Mouse (Mus musculus): ENCODE measurements around the gene Mbd3.

Mbd3 gene

DNA sequence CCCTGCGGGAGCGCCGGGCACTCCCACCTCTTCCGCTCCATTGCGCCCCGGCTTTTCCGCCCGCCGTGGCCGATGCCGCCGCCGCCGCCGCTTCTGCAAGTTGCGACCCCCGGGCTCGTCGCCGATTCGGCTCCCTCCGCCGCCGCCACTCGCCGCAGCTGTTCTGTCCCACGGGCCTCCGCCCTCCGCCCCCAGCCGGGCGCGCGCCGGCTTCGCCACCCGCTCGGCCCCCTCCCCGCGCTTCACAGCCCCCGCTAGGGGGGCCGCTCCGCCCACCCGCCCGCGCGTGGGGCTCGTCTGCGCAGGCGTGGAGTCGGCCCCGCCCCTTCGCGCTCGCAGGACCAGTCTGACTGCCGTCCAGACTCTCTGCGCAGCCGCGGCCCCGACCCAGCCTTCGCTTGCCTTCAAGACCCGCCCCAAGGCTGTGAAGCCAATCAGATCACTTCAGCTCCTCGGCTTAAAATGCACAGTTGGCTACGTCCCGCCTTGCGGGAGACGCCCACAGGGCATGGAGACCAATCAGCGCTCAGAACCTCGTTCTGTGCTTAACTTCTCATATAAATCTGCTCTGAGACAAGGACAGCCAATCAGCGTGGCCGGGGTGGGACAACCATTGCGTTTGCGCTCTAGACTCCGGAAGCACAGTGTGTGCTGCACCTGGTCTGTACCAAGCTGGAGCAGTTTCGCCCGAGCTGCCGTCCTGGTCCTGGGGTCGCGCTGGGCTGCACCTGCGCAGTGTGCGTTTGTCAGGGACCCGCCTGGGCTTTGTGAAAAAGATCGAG is at the start of gene Mbd3:
Gene Mbd3 (minus strand): TSS at position 360 of the 782 bp plus-strand sequence.
- DNase-seq (ENCODE audit: low spot score in 2 of 2) = peak; percentile 98

DNA sequence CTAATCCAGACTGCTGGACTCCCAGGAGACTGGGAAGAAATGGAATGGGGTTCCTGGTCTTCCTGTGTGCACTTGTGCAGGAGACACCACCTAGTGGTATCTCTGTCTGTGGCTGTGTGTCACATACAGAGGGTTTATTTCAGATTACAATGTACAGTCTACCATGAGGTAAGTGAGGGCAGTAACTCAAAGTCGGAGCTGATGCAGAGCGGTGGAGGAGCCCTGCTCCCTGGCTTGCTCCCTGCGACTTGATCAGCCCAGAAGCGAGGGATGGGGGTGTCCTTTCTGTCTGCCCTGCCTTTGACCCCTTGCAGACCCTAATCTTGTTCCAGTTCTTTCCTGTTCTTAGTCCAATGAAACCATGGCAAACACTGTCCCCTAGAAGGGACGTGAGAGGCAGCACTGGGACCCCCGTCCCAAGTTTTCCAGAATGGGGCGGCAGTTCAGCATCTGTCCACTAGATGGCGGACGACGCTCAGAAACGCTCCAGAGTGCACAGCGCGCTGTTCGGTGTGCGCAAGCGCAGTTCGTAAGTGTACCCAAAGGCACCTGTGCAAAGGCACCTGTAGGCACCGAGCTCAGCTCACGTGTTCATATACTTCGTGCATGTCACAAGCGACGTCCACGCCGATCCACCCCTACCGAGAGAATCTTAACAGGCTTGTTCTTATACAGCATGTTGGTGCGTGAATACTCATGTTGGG is 46.7 kb upstream of the Mbd3 start:
- DNase-seq (ENCODE audit: low spot score in 2 of 2) = peak; percentile 68 to 78

DNA sequence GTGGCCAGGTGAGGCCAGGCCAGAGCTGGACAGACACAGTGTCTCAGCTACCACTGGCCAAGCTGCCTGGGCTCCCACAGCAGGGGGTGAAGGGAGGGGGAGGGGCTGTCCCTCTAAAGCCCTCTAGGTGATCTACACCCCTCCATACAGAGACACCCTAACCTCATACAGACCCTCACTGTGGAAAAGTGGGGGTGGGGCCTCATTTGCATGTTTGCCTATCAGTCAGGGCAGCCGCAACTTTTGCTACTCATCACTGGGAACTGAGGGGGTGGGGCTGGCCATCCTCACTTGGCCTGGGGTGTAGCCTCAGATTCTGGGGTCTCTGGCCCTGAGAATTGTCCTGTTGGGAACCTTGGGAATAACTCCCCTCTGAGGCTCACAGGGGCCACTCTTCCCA is 45.7 kb upstream of the Mbd3 start:
- DNase-seq (ENCODE audit: low spot score in 2 of 2) = no peak

DNA sequence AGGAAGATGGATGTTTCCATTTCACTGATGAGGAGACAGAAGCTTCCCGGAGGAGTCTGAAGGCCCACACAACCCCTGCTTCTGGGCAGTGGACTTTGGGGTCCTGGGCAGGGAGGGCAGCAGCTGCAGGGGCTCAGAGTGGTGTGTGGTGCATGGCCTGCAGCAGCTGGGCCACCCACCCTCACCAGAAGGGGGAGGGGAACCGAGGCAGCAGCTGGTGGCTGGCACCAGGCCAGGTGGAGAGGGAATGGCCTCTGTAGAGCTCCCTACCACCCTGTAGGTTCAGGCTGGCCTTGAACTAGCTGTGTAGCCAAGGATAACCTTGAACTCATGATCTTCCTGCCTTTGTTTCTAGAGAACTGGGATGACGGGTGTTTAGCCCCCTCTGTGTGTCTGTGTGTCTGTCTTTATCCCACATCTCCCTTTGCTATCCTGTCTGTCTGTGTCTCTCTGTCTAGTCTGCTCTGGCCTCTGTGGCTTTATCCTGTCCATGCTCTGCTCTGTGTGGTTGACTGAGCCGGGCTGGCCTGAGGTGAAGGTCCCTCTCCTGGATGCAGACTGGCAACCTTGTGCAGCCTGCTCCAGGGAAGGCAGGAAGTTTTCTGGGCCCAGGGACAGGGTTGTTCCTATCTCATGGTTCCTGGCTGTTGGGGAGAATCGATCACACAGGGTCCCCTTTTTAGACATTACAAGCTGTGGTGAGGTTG is 45.1 kb upstream of the Mbd3 start:
- no peak for DNase-seq (ENCODE audit: low spot score in 2 of 2)

DNA sequence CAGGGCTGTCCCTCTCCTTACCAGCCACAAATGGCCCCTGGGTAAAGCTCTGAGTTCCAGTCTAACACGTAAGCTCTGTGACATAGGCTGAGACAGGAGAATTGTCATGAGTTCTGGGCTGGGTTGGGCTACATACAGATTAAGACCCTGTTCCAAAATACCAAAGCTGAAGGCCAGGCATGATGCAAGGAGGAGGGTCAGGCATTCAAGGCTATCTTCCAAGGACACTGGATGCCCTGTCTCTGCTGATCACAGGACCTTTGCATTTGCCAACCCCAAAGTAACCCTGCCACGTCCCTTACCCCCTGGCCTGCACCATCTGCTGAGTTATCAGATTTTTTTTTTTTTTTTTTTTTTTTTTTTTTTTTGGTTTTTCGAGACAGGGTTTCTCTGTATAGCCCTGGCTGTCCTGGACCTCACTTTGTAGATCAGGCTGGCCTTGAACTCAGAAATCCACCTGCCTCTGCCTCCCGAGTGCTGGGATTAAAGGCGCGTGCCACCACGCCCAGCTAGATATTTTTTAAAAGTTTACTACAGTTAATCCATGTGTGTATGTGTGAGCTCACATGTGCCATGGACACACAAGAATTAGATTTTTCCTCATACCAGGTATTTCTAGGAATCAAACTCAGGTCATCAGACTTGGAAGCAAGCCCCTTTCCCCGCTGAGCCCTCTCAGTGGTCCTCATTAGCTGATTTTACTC is 44.4 kb upstream of the Mbd3 start:
- DNase-seq (ENCODE audit: low spot score in 2 of 2) = no peak

DNA sequence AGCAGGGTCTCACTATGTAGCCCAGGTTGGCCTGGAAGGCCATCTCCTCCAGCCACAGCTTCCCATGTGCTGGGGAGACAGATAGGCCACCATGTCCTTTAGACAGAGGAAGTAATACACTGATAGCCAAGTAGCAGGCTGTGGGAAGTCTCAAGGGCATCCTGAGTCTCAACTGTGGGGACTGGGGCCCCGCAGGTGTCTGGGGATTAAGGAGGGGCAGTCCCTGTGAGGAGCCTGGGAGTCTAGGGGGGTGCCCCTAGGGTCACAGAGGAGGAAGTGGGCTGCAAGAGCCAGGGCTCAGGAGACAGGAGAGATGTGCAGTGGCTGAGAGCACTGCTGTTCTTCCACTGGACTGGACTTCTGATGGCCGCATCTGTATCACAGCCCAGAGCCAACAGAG is 43.6 kb upstream of the Mbd3 start:
- no peak for DNase-seq (ENCODE audit: low spot score in 2 of 2)

DNA sequence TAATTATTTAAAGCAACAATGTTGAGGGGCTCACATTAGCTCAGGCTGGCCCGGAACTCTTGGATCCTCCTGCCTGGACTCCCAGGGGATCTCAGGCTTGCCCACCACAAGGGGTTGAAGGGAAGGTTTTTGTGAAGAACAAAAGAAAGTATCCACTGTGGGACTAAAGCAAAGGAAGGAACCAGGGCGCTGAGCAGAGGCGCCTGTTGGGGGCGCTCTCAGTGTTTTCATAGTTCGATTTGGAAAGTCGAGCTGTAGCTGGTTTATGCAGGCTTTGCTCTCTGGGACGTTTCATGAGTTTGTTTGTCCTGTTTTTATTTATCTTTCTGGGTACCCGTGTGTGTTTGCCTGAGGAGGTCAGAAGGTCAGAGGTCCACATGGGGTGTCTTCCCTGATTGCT is 42.2 kb upstream of the Mbd3 start:
- no peak for DNase-seq (ENCODE audit: low spot score in 2 of 2)

DNA sequence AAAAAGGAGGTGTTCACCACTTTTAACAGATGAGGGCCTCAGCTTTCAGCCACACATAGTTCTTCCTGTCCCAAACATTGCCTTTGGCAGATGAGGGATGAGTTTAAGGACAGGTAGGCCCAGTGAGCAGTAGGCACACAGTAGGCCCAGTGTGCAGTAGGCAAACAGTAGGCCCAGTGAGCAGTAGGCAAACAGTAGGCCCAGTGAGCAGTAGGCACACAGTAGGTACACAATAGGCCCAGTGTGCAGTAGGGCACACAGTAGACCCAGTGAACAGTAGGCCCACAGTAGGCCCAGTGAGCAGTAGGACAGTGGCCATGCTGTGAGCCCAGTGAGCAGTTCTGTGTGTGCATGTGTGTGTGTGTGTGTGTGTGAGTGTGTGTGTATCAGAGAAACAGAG is 40.7 kb upstream of the Mbd3 start:
- DNase-seq (ENCODE audit: low spot score in 2 of 2) = no peak

DNA sequence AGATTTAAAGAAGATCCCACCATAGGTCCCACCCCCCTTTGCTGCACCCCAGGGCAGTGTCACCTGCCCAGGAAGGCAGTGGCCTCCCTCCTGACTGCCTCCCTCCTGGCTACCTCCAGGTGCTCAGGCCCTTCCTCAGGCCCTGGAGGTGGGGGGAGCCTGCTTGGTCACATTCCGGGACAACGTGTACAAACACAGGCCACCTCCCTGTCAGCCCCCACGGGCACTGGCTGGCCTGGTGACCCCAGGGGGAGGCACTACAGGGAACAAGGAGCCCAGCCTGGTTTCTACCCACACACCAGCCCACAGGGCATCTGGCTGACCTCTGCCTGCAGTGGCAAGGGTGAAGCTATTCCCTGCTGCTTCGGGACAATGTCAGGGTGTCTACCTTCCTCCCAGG is 38.6 kb upstream of the Mbd3 start:
- DNase-seq (ENCODE audit: low spot score in 2 of 2) = no peak

DNA sequence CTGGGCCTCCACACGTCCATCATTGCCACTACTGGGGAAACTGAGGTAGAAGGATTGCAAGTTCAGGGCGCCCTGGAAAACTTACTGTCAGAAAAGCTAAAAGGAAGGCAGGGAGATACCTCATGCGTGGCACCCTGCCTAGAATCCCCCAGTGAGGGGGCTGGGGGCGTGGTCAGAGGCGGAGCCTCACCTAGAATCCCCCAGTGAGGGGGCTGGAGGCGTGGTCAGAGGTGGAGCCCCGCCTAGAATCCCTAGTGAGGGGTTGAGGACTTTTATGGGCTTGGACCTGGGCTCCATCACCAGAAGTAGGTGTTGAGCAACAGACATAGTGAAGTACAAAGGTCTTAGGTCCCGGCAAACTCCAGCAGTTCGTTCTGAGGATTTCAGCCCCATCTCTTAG is 36.9 kb upstream of the Mbd3 start:
- peak in 1 of 2 experiments; percentile 49 for DNase-seq (ENCODE audit: low spot score in 2 of 2)

DNA sequence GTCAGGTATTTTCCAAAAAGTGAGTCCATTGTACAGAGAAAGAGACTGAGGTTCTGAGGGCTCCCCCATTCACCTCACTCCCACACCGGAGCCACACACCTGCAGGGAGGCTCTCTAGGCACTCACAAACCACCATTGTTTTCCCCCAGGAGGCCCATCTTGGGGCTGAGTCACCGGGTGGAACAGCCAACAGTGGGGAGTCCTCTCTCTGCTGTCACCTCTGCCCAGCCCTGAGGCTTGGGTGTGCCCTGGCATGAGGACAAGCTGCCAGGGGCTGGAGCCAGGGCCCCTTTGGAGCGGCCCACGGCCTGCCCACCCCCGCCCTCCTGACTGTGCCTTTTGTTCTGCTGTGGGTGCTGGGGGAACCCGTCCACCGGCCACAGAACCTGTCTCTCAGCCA is 36.4 kb upstream of the Mbd3 start:
- no peak for DNase-seq (ENCODE audit: low spot score in 2 of 2)

DNA sequence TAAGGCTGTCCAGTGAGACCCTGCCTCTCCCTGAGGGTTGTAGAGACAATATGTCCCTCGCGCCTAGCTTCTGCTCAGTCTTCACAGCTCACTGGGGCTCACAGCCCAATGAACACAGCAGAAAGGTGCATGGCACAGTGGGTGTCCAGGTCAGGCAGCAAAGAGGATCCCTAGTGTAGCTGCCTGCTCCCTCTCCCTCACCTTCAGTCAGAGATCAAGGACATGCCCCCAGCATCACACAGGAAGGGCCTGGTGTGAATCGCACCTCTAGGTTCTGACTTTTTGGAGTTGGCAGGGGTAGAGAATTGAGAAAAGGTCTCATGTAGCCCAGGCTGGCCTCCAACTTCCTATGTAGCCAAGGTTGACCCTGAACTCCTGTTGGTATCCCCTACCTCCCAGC is 35.5 kb upstream of the Mbd3 start:
- DNase-seq (ENCODE audit: low spot score in 2 of 2) = no peak

DNA sequence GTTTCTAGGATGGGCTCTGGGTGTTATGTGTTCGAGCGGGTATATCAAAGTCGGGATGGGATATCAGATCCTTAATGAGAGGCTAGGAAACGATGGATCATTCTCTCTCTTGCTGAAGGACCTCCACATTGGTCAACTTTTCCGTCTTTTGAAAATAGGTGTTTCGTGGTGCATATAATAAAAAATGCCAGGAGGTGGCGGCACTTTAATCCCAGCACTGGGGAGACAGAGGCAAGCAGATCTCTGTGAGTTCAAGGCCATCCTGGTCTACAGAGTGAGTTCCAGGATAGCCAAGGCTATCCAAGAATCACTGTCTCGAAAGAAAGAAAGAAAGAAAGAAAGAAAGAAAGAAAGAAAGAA is 34.9 kb upstream of the Mbd3 start:
- no peak for DNase-seq (ENCODE audit: low spot score in 2 of 2)

DNA sequence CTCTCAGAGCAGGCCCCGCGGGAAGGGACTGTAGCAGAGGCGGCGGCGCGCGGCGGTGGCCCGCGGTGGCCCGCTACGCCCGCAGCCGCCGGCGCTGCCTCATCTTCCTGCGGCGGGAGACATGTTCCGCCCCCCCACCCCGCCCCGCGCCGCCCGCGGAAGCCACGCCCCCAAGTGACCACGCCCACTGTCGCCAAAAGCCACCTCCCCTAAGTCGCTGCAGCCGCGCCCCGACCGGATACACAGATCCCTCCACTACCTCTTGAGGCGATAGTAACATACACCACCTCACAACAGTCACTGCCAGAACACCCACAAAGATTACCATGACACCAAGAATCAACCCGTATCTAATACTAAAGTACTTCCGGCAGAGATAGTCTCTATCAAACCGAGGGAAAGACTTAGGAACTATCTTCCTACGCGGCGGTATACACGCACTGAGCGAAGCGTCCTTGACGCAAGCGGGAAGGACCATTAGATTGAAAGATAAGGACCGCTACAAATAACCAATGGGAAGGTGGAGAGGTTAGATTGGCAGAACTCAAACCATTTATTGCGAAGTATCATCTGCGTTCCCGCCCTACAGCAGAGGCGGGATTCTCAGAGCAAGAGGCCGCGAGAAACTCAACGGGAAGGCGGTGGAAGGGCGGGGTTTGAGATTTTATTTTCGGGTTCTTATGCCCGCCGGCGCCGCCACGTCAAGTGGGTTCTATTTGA is 34.3 kb upstream of the Mbd3 start, which contains the start of gene Tcf3:
Gene Tcf3 (minus strand): TSS at position 135 of the 720 bp plus-strand sequence.
- DNase-seq (ENCODE audit: low spot score in 2 of 2) = peak; percentile 94 to 95

DNA sequence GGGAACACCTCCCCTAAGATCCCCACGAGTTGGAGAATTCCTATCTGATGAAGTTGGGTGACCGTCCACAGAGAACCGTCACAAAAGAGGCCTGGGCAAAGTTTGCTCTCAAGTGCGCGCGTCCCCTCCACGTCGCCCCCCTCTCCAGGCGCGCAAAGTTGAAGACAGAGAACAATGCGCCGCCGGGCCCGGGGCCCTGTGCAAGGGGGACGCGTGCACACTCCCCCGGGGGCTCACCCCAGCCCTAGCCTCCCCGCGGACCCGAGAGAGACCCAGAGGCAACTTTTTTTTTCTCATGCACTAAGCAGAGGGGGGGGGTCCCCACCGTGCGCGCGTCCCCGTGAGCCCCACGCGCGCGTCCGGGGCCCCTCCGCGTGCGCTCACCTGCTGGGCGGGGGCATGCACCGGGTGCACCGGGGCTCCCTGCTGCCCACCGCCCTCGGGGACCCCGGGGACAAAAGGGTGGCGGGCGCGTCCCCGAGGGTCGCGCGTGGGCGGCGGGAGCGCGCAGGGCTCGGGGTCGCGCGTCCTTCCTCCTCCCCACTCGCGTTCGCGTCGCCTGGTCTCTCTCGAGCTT is 33.7 kb upstream of the Mbd3 start:
- peak in 1 of 2 experiments; percentile 39 for DNase-seq (ENCODE audit: low spot score in 2 of 2)

DNA sequence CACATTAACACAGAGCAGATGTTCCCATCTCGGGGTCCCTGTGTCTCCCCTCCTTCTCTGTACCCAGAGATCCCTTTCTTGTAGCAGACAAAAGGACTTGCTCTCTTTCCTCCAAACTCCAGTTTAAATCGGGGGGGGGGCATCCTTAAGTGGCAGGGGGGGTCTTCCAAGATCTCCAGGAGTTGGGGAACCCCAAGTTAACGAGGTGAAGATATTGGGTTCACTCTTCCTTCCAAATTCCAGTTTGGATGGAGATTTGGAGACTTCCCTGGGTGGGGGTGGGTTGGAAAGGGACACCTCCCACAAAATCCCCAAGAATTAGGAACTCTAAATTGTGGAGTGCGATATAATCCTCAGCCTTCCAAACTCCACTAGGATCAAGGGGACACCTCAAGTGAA is 33.0 kb upstream of the Mbd3 start:
- no peak for DNase-seq (ENCODE audit: low spot score in 2 of 2)

DNA sequence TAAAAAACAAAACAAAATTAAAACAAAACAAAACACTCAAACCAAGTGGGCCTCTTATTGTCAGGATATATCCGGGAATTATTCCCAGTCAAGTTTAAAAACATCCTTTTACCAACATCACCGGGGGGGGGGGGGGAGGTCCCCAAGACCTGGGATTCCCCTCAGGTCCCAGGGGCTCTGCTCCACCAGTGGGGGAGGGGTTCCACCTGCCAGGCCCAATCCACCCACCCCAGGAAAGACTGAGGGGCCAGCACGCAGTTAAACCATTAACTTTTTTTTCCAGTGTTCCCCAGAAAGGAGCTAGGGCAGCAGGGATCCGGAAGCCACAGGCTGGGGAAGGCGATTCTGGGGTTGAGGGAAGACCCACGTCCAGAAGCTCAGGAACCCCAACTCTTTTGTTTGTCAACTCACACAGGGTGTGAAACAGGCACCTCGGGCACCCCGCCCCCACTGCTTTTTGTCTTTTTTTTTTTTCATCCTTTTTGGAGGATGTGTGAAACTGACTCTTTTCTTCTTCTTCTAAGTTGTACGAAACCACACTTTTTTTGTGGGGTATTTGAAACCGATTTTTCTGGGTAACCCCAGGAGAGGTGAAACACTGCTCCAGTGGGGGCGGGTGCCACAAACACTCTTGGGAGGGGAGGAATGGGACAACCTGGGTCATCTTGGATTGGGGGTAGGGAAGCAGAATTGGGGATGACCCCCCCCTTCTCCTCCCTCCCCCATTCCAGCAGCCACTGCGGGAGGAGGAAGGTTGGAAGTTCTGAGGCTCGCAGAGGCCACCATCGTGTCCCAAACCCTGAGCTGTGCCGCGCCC is 32.4 kb upstream of the Mbd3 start:
- DNase-seq (ENCODE audit: low spot score in 2 of 2) = no peak

DNA sequence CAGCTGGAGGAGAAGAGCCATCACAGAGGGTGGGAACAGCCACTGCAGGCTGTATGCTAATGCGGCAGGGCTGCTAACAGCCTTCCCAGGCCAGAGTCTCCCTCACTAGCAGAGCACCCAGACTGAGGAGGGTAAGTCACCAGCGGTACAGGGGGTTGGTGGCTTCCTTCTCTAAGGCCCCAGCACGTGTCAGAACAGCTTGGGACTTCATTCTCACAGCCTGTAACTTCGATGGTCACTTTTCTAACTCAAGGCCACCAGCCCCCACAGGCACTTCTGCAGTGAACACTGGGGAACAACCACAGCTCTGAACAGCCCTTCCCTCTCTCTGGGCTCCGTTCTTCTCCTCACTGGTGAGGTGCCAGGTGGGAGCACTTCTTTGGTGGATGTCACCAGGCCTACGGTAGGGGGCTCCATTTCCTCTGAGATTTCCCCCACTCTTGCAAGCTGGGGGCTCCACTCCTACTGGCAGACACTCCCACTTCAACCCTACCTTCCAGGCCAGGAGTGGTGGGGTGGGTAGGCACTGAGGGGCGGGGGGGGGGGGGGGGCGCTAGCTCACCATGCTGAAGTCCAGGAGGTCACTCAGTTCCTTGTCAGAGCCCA is 31.1 kb upstream of the Mbd3 start:
- DNase-seq (ENCODE audit: low spot score in 2 of 2) = no peak

DNA sequence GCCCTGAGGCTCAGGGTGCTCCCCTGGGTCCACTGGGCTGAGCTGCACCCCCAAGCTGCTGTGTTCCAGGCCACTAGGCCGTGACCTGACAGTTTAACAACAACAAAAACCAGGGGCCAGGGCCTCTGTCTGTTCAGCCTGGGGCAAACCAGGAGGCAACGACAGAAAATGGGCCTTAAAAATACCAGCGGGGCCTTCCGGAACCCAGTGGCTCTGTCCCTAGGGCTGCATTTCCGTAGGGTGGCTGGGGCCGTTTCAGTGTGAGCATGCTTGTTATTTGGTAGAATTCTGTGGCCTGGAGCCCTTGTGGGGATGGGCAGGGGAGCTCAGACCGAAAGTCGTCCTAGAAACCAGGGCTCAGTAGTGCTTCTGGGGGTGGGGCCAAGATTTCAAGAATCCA is 30.4 kb upstream of the Mbd3 start:
- DNase-seq (ENCODE audit: low spot score in 2 of 2) = peak in 1 of 2 experiments; percentile 47

DNA sequence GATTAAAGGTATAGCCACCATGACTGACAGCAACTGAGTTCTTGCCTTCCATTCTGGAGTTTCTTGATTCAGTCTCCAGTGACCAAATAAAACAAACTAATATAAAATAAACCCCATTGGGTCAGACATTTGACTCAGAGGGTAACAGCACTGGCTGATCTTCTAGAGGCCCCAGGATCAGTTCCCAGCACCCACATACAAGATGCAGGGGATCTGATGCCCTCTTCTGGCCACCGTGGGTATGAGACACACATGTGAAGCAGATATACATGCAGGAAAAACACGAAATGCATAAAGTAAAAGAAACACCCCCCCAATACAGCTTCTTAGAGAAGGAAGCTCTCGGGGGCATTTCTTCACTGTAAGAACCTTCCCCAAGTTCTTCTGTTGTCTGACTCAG is 25.7 kb upstream of the Mbd3 start:
- DNase-seq (ENCODE audit: low spot score in 2 of 2) = no peak

Measured in spleen, postnatal 14 days (tissue).